Mouse (Mus musculus) ES-Bruce4 (cell line): ENCODE results near the gene Lonrf2.
A peak's percentile ranks its signal among the peaks of the same experiment; 100 is the strongest.

Experiments
- CTCF ChIP-seq: IDR thresholded peaks from one replicate; pipeline ENCODE4 v1.8.1; 2011; ENCODE audit warnings: low read depth, low read length
- EP300 ChIP-seq: IDR thresholded peaks from 2 replicates; pipeline ENCODE4 v1.6.1; 2011; ENCODE audit warnings: low read depth, low read length; ENCODE audit not compliant: insufficient read depth
- POLR2A ChIP-seq: IDR thresholded peaks from one replicate; pipeline ENCODE4 v1.8.1; 2011; ENCODE audit warnings: low read length; ENCODE audit not compliant: insufficient read depth

DNA sequence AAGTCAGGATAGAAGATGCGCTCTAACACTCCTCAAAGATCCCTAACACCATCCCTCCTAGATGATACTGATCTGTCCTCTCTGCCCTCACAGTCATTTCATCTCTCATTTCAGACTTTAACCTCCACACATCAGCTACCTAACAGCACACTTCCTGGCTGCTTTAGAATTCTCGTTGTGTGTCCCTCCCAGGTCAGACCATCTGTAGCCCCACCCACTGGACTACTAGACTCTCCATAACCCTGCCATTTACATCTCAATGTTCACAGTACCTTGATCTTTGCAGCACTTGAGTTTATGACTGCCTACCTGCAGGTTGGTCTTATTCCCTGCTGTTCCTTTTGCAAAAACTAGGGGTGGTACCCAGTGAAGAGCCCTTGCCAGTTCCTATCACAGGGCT lies 12.7 kb downstream of the Lonrf2 start:
- TF ChIP-seq CTCF = no peak
- 0 out of 2 replicates have a peak, but pooled peaks have one; percentile 48 for TF ChIP-seq EP300
- TF ChIP-seq POLR2A = no peak
